Mouse (Mus musculus) forebrain, embryonic 12.5 days (tissue): ENCODE measurements around the gene Asb8. TPM values are rescaled to one million over a fixed set of nuclear protein-coding genes. Genes with fewer than 3 reads are reported as not detected.

Experiments used
- ATAC-seq: fragments of 200-750 bp; cut with Nextera tagmentation; 2 replicates; pipeline ENCODE4 v1.8.0; 2017; ENCODE audit warnings: moderate TSS enrichment; ENCODE audit not compliant: low FRiP score
- H3K27ac ChIP-seq: fragments of 300-500 bp; sonication (generic); 2 replicates; pipeline ENCODE4 v1.5.1; 2016; ENCODE audit warnings: mild to moderate bottlenecking
- H3K27me3 ChIP-seq: fragments of 300-500 bp; sonication (generic); 2 replicates; pipeline ENCODE4 v1.6.1; 2016; ENCODE audit warnings: mild to moderate bottlenecking
- H3K36me3 ChIP-seq: fragments of 300-500 bp; sonication (generic); replicated peaks from 2 replicates; pipeline ENCODE4 v1.6.1; 2016; ENCODE audit warnings: mild to moderate bottlenecking
- H3K4me1 ChIP-seq: fragments of 300-500 bp; sonication (generic); 2 replicates; pipeline ENCODE4 v1.6.1; 2016
- H3K4me2 ChIP-seq: fragments of 300-500 bp; sonication (generic); 2 replicates; pipeline ENCODE4 v1.6.1; 2016; ENCODE audit warnings: mild to moderate bottlenecking, moderate library complexity
- H3K4me3 ChIP-seq: fragments of 300-500 bp; sonication (generic); replicated peaks from 2 replicates; pipeline ENCODE4 v1.5.1; 2016; ENCODE audit warnings: mild to moderate bottlenecking
- H3K9ac ChIP-seq: fragments of 300-500 bp; sonication (generic); 2 replicates; pipeline ENCODE4 v1.6.1; 2016; ENCODE audit warnings: mild to moderate bottlenecking
- H3K9me3 ChIP-seq: fragments of 300-500 bp; sonication (generic); 2 replicates; pipeline ENCODE4 v1.6.1; 2016
- WGBS: fragments of 180-500 bp; shearing (Covaris S2); methylation state at CpG from one replicate; pipeline ENCODE4 v1.1.7; 2016; 5-methylcytosine and 5-hydroxymethylcytosine counted together
- polyA plus RNA-seq: library from polyadenylated mRNA; unstranded; fragments of >200 nt; fragmentation: Nextera tagmentation; extraction: Ambion mirVana; gene quantifications from 2 replicates; pipeline ENCODE4 v1.2.1, GENCODE M21; 2016

The Asb8 gene
- polyA plus RNA-seq, result 38.4 and 44.8 TPM in 2 replicates

- Histone ChIP-seq H3K36me3 (no peaks in the 10 kb centered on the region), H3K4me3 (no peak within 1 kb of the TSS), H3K4me2 (peak within 1 kb of the TSS; percentile 87), H3K4me1 (peaks cover 36% of the 10 kb centered on the region), H3K9me3 (no peaks in the 10 kb centered on the region), H3K9ac (no peak within 1 kb of the TSS), H3K27ac (no peak within 1 kb of the TSS), H3K27me3 (peaks cover 35% of the 10 kb centered on the region)
- ATAC-seq, result no peak
- 83% methylated on average over 5 of the region's 5 CpGs for WGBS
Measured at GRCm38 (mm10) chr15:98165525-98165924, at the start of gene Asb8. Gene Asb8 (minus strand): TSS chr15:98165625.

- Histone ChIP-seq H3K9me3 (no peaks in the 10 kb centered on the region), H3K27ac (no peak overlapping the region), H3K4me1 (no peaks in the 10 kb centered on the region), H3K27me3 (no peaks in the 10 kb centered on the region), H3K4me3 (no peak overlapping the region), H3K9ac (no peak overlapping the region), H3K36me3 (no peaks in the 10 kb centered on the region), H3K4me2 (no peak overlapping the region)
- ATAC-seq, result no peak
- WGBS, result 74% methylated on average over 5 of the region's 5 CpGs
Measured at GRCm38 (mm10) chr15:98214130-98214529, 48.7 kb upstream of the Asb8 start.

GRCm38 (mm10) chr15:98213336-98213870 is 48.0 kb upstream of the Asb8 start:
- WGBS, result 82% methylated on average over 5 of the region's 5 CpGs
- H3K9ac ChIP-seq, result no peak overlapping the region
- no peak for ATAC-seq
- no peaks in the 10 kb centered on the region for H3K36me3 ChIP-seq
- no peak overlapping the region for H3K4me3 ChIP-seq
- H3K27me3 ChIP-seq, result no peaks in the 10 kb centered on the region
- no peak overlapping the region for H3K4me2 ChIP-seq
- H3K4me1 ChIP-seq, result no peaks in the 10 kb centered on the region
- no peaks in the 10 kb centered on the region for H3K9me3 ChIP-seq
- H3K27ac ChIP-seq, result no peak overlapping the region

GRCm38 (mm10) chr15:98209676-98210075 is 44.3 kb upstream of the Asb8 start:
- Histone ChIP-seq H3K27ac (no peak overlapping the region), H3K9me3 (no peaks in the 10 kb centered on the region), H3K4me3 (no peak overlapping the region), H3K4me2 (no peak overlapping the region), H3K36me3 (no peaks in the 10 kb centered on the region), H3K9ac (no peak overlapping the region), H3K27me3 (no peaks in the 10 kb centered on the region), H3K4me1 (no peaks in the 10 kb centered on the region)
- 83% methylated on average over 7 of the region's 7 CpGs for WGBS
- no peak for ATAC-seq

GRCm38 (mm10) chr15:98195442-98195841 is 30.0 kb upstream of the Asb8 start, which contains the start of gene Olfr288:
Gene Olfr288 (minus strand): TSS chr15:98195542.
- no peak within 1 kb of the TSS for H3K4me3 ChIP-seq
- no peak within 1 kb of the TSS for H3K27ac ChIP-seq
- no peaks in the 10 kb centered on the region for H3K27me3 ChIP-seq
- H3K4me1 ChIP-seq, result no peaks in the 10 kb centered on the region
- no peak within 1 kb of the TSS for H3K4me2 ChIP-seq
- 75% methylated on average over 3 of the region's 3 CpGs for WGBS
- ATAC-seq, result no peak
- no peaks in the 10 kb centered on the region for H3K36me3 ChIP-seq
- no peak within 1 kb of the TSS for H3K9ac ChIP-seq
- no peaks in the 10 kb centered on the region for H3K9me3 ChIP-seq

GRCm38 (mm10) chr15:98184456-98184855 is 19.0 kb upstream of the Asb8 start:
- Histone ChIP-seq H3K9me3 (no peaks in the 10 kb centered on the region), H3K4me1 (peaks cover 7% of the 10 kb centered on the region), H3K4me3 (no peak overlapping the region), H3K36me3 (no peaks in the 10 kb centered on the region), H3K27ac (no peak overlapping the region), H3K4me2 (no peak overlapping the region), H3K9ac (no peak overlapping the region), H3K27me3 (no peaks in the 10 kb centered on the region)
- WGBS, result 74% methylated on average over 4 of the region's 4 CpGs
- ATAC-seq, result no peak

GRCm38 (mm10) chr15:98181856-98182570 is 16.6 kb upstream of the Asb8 start:
- ATAC-seq, result 0 out of 2 replicates have a peak, but pooled peaks have one; percentile 3
- H3K36me3 ChIP-seq, result no peaks in the 10 kb centered on the region
- H3K27me3 ChIP-seq, result peaks cover 14% of the 10 kb centered on the region; the same call in 1 of the 2 replicates
- no peak overlapping the region for H3K9ac ChIP-seq
- H3K4me3 ChIP-seq, result no peak overlapping the region
- H3K27ac ChIP-seq, result no peak overlapping the region
- H3K9me3 ChIP-seq, result no peaks in the 10 kb centered on the region
- H3K4me1 ChIP-seq, result peaks cover 7% of the 10 kb centered on the region
- 76% methylated on average over 12 of the region's 12 CpGs for WGBS
- no peak overlapping the region for H3K4me2 ChIP-seq

- peak; percentile 98 for ATAC-seq
- Histone ChIP-seq H3K4me1 (peaks cover 7% of the 10 kb centered on the region), H3K9ac (peak overlapping the region; percentile 61), H3K4me2 (peak overlapping the region; percentile 78), H3K27ac (peak overlapping the region; percentile 75), H3K4me3 (peak overlapping the region; percentile 53), H3K9me3 (no peaks in the 10 kb centered on the region), H3K36me3 (no peaks in the 10 kb centered on the region), H3K27me3 (peaks cover 20% of the 10 kb centered on the region; the same call in 1 of the 2 replicates)
- under 1% methylated on average over 30 of the region's 30 CpGs for WGBS
Measured at GRCm38 (mm10) chr15:98181132-98181711, 15.8 kb upstream of the Asb8 start.

GRCm38 (mm10) chr15:98180567-98181131 is 15.2 kb upstream of the Asb8 start:
- H3K9ac ChIP-seq, result peak overlapping the region; percentile 61
- peak overlapping the region; percentile 75 for H3K27ac ChIP-seq
- H3K27me3 ChIP-seq, result peaks cover 20% of the 10 kb centered on the region; the same call in 1 of the 2 replicates
- H3K4me1 ChIP-seq, result peaks cover 7% of the 10 kb centered on the region
- ATAC-seq, result no peak
- H3K4me2 ChIP-seq, result peak overlapping the region; percentile 78
- 3% methylated on average over 26 of the region's 26 CpGs for WGBS
- H3K9me3 ChIP-seq, result no peaks in the 10 kb centered on the region
- no peaks in the 10 kb centered on the region for H3K36me3 ChIP-seq
- H3K4me3 ChIP-seq, result peak overlapping the region; percentile 53

GRCm38 (mm10) chr15:98177320-98177719 is 11.9 kb upstream of the Asb8 start:
- WGBS, result 78% methylated on average over 3 of the region's 3 CpGs
- H3K27me3 ChIP-seq, result peaks cover 32% of the 10 kb centered on the region
- H3K27ac ChIP-seq, result no peak overlapping the region
- ATAC-seq, result no peak
- no peaks in the 10 kb centered on the region for H3K36me3 ChIP-seq
- H3K9ac ChIP-seq, result no peak overlapping the region
- H3K4me2 ChIP-seq, result no peak overlapping the region
- H3K9me3 ChIP-seq, result no peaks in the 10 kb centered on the region
- H3K4me3 ChIP-seq, result no peak overlapping the region
- peaks cover 7% of the 10 kb centered on the region for H3K4me1 ChIP-seq

- Histone ChIP-seq H3K27me3 (peaks cover 62% of the 10 kb centered on the region), H3K9ac (no peak overlapping the region), H3K4me2 (no peak overlapping the region), H3K27ac (no peak overlapping the region), H3K36me3 (no peaks in the 10 kb centered on the region), H3K4me3 (no peak overlapping the region), H3K4me1 (peaks cover 23% of the 10 kb centered on the region), H3K9me3 (no peaks in the 10 kb centered on the region)
- 36% methylated on average over 8 of the region's 8 CpGs for WGBS
- ATAC-seq, result no peak
Measured at GRCm38 (mm10) chr15:98173821-98174220, 8.4 kb upstream of the Asb8 start.

GRCm38 (mm10) chr15:98172113-98172512 is 6.7 kb upstream of the Asb8 start:
- peaks cover 64% of the 10 kb centered on the region for H3K27me3 ChIP-seq
- ATAC-seq, result no peak
- no peak overlapping the region for H3K27ac ChIP-seq
- no peaks in the 10 kb centered on the region for H3K36me3 ChIP-seq
- H3K4me2 ChIP-seq, result no peak overlapping the region
- no peak overlapping the region for H3K4me3 ChIP-seq
- WGBS, result 67% methylated on average over 5 of the region's 5 CpGs
- peaks cover 33% of the 10 kb centered on the region for H3K4me1 ChIP-seq
- no peak overlapping the region for H3K9ac ChIP-seq
- no peaks in the 10 kb centered on the region for H3K9me3 ChIP-seq
